Mouse (Mus musculus) CH12.LX (cell line): ENCODE data around the gene Clec2d.

Source experiments
- EP300 ChIP-seq: IDR thresholded peaks from 2 replicates; pipeline ENCODE4 v1.6.1; 2011; ENCODE audit warnings: low read length, improper control_type of control experiment
- MEF2A ChIP-seq: IDR thresholded peaks from 2 replicates; pipeline ENCODE4 v1.6.1; 2014; ENCODE audit warnings: low read depth, mild to moderate bottlenecking, inconsistent platforms, low read length, improper control_type of control experiment, borderline replicate concordance
- NRF1 ChIP-seq: IDR thresholded peaks from 2 replicates; pipeline ENCODE4 v1.6.1; 2014; ENCODE audit warnings: low read depth, mild to moderate bottlenecking, inconsistent platforms, low read length, improper control_type of control experiment, moderate library complexity
- POLR2AphosphoS2 ChIP-seq: IDR thresholded peaks from 2 replicates; pipeline ENCODE4 v1.6.1; 2011; ENCODE audit warnings: low read depth, low read length, improper control_type of control experiment
- USF1 ChIP-seq: IDR thresholded peaks from 2 replicates; pipeline ENCODE4 v1.6.1; 2014; ENCODE audit warnings: low read depth, mild to moderate bottlenecking, inconsistent platforms, low read length, improper control_type of control experiment

GRCm38 (mm10) chr6:129187200-129187651, 6.8 kb downstream of the Clec2d start:
- TF ChIP-seq USF1 (no peak), NRF1 (no peak), POLR2AphosphoS2 (peak; percentile 81), EP300 (no peak), MEF2A (no peak)
